Mouse (Mus musculus): ENCODE measurements around the gene Rapgef4. TPM values are rescaled to one million over a fixed set of nuclear protein-coding genes. Genes with fewer than 3 reads are reported as not detected.
A peak's percentile ranks its signal among the peaks of the same experiment; 100 is the strongest.

The Rapgef4 gene
- polyA plus RNA-seq, 1 experiment from 2014 or later: 12.5 TPM

DNA sequence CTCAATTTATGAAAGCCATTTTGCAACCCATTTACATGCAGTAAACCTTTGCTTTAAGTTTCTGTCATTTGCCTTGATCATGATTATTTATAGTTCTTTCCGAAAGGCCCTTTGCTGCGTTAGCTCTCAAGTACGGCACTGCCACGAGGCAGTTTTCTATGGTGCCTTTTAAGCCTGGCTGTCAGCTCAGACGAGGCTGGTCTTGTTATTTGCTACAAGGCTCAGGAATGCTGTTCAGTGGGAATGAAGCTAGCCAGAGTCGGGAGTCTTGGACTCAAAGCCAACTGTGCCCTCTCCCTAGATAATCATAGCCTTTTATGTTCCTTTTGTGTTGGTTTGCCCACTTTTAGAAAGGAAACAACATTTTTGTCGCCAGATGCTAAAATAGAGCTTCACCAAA is 240.7 kb downstream of the Rapgef4 start:
- no peak overlapping the region for H3K4me3 ChIP-seq (replicated peaks)
- no peaks in the 10 kb centered on the region for H3K9me3 ChIP-seq
- no peak overlapping the region for H3K9ac ChIP-seq (replicated peaks)
- H3K4me1 ChIP-seq (replicated peaks): no peaks in the 10 kb centered on the region
- 60% methylated on average over 7 of the region's 7 CpGs for WGBS
- no peak overlapping the region for H3K4me2 ChIP-seq (replicated peaks)
- no peak for ATAC-seq
- H3K27me3 ChIP-seq: no peaks in the 10 kb centered on the region
- H3K36me3 ChIP-seq: no peaks in the 10 kb centered on the region
- no peak overlapping the region for H3K27ac ChIP-seq

DNA sequence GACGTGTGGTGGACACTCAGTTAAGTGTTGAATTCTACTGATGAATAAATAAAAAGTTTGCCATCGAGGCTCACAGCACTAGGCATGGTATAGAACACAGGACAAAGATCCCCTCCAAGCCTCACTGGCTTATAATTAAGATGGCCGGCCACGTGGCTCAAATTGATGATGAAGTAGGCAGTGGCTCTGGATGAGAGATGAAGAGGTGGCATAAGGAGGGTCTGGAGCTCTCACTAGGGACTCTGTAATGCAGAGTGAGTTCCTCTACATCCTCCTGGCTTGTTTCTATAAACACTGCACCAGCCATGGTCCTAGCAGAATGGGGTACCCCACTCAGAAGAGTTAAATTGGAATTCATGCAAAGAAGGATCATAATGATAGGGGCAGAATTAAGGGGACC is 241.2 kb downstream of the Rapgef4 start:
- H3K4me2 ChIP-seq (replicated peaks): no peak overlapping the region
- H3K4me3 ChIP-seq (replicated peaks): no peak overlapping the region
- no peak for ATAC-seq
- H3K36me3 ChIP-seq: no peaks in the 10 kb centered on the region
- 87% methylated on average over 4 of the region's 4 CpGs for WGBS
- no peaks in the 10 kb centered on the region for H3K9me3 ChIP-seq
- H3K9ac ChIP-seq (replicated peaks): no peak overlapping the region
- no peak overlapping the region for H3K27ac ChIP-seq
- H3K27me3 ChIP-seq: no peaks in the 10 kb centered on the region
- no peaks in the 10 kb centered on the region for H3K4me1 ChIP-seq (replicated peaks)

DNA sequence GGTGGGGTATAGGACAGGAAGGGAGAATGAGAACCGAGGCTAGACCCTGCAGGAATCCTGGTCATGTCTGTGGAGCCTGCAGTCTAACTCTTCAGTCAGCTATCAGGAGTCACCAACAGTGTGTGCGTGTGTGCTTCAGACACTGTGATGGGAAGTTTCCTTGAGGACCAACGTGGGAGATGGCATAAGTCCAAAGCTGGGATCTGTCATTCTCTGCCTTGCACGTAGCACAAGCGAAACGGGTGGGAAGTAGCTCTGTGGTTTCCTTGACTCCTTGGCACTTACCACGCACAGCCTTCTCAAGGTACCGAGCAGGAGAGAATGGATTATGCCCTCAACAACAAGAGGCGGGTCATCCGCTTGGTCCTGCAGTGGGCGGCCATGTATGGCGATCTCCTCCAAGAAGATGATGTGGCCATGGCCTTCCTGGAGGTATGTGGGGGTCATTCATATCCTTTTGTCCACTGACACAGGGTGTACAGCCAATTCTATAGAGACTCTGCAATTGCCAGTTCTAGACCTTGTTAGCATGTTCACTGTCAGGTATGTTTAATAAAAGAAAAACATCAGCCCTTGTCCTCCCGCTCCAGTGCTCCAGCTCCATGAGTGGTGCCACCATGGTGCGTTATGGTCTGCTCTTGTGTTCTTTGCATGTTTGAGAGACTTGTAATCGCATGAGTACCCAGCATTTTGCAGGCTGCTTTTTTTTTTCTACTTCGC is 241.9 kb downstream of the Rapgef4 start:
- H3K9me3 ChIP-seq: no peaks in the 10 kb centered on the region
- WGBS: 90% methylated on average over 16 of the region's 16 CpGs
- no peak overlapping the region for H3K4me3 ChIP-seq (replicated peaks)
- no peaks in the 10 kb centered on the region for H3K27me3 ChIP-seq
- no peak overlapping the region for H3K9ac ChIP-seq (replicated peaks)
- H3K27ac ChIP-seq: no peak overlapping the region
- no peaks in the 10 kb centered on the region for H3K36me3 ChIP-seq
- H3K4me2 ChIP-seq (replicated peaks): no peak overlapping the region
- no peaks in the 10 kb centered on the region for H3K4me1 ChIP-seq (replicated peaks)
- ATAC-seq: no peak

DNA sequence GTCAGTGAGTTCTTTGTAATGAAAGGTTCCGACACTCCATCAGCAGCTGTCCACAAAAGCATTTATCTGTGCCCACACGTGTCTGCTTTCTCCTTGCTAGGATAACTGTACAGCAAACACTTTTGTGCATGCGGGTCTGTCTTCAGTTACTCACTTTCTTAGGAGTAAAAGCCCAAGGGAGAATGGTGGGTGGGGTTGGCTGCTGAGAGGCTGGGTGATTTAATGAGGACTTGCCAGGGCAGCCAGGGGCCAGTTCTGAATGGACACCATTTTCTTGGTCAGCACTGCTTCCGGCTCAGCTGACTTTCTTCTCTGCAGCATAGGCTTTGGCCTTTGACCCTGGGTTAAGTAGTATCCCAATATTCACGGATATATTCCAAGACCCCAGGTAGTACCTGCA is 242.4 kb downstream of the Rapgef4 start:
- no peak for ATAC-seq
- no peaks in the 10 kb centered on the region for H3K27me3 ChIP-seq
- H3K4me2 ChIP-seq (replicated peaks): no peak overlapping the region
- H3K9me3 ChIP-seq: no peaks in the 10 kb centered on the region
- no peaks in the 10 kb centered on the region for H3K36me3 ChIP-seq
- H3K27ac ChIP-seq: no peak overlapping the region
- no peak overlapping the region for H3K4me3 ChIP-seq (replicated peaks)
- H3K9ac ChIP-seq (replicated peaks): no peak overlapping the region
- H3K4me1 ChIP-seq (replicated peaks): no peaks in the 10 kb centered on the region
- 69% methylated on average over 5 of the region's 5 CpGs for WGBS

DNA sequence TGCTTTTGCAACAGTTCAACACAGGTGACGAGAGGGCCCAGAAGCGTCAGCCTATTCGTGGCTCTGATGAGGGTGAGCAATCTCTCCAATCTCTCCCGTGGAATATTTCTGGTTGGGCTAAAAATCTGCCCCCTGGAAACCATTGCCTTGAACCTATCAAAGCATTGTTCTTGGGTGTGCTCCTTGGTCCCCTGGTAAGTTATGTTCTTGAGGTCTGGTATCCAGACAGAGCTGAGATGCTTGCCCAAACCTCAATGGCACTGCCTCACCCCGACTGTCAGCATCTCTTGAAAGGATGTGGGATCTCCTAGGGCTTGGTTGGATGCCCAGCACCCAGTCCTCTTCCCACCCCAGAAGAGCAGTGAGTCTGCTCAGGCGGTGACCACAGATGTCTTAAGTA is 245.0 kb downstream of the Rapgef4 start:
- no peak overlapping the region for H3K4me2 ChIP-seq (replicated peaks)
- H3K36me3 ChIP-seq: no peaks in the 10 kb centered on the region
- no peaks in the 10 kb centered on the region for H3K27me3 ChIP-seq
- ATAC-seq: no peak
- no peaks in the 10 kb centered on the region for H3K9me3 ChIP-seq
- H3K9ac ChIP-seq (replicated peaks): no peak overlapping the region
- no peak overlapping the region for H3K4me3 ChIP-seq (replicated peaks)
- 87% methylated on average over 6 of the region's 6 CpGs for WGBS
- H3K4me1 ChIP-seq (replicated peaks): no peaks in the 10 kb centered on the region
- no peak overlapping the region for H3K27ac ChIP-seq

GRCm38 (mm10) chr2:72227416-72227815 is 246.4 kb downstream of the Rapgef4 start:
- H3K4me2 ChIP-seq (replicated peaks): no peak overlapping the region
- H3K9ac ChIP-seq (replicated peaks): no peak overlapping the region
- no peak for ATAC-seq
- no peaks in the 10 kb centered on the region for H3K36me3 ChIP-seq
- no peaks in the 10 kb centered on the region for H3K27me3 ChIP-seq
- no peak overlapping the region for H3K27ac ChIP-seq
- 94% methylated on average over 6 of the region's 6 CpGs for WGBS
- no peaks in the 10 kb centered on the region for H3K4me1 ChIP-seq (replicated peaks)
- H3K9me3 ChIP-seq: no peaks in the 10 kb centered on the region
- no peak overlapping the region for H3K4me3 ChIP-seq (replicated peaks)

DNA sequence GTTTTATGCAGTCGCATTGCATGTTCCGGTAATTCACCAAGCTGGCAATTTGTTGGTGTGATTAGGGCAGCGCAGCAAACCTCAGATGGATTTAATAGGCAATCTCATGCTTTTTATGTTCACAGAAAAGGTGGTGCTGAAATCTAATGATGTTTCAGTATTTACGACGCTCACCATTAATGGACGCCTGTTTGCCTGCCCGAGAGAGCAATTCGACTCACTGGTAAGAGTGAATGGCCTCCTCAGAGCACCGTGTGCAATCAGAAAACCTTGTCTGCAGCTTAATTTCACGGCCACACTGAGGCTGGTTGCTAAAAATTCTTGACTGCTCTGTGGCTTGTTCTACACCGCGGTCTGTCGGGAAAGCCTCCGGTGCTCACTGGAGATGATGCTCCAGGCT is 247.8 kb downstream of the Rapgef4 start:
- no peak for ATAC-seq
- Histone ChIP-seq H3K9me3 (no peaks in the 10 kb centered on the region), H3K4me1 (replicated peaks) (no peaks in the 10 kb centered on the region), H3K27me3 (peaks cover 6% of the 10 kb centered on the region; the same call in 1 of the 2 replicates), H3K27ac (peak overlapping the region; percentile 32; the same call in 1 of the 2 replicates), H3K9ac (replicated peaks) (no peak overlapping the region), H3K4me2 (replicated peaks) (no peak overlapping the region; the same call in 1 of the 2 replicates), H3K4me3 (replicated peaks) (no peak overlapping the region), H3K36me3 (no peaks in the 10 kb centered on the region)
- WGBS: 74% methylated on average over 14 of the region's 14 CpGs

DNA sequence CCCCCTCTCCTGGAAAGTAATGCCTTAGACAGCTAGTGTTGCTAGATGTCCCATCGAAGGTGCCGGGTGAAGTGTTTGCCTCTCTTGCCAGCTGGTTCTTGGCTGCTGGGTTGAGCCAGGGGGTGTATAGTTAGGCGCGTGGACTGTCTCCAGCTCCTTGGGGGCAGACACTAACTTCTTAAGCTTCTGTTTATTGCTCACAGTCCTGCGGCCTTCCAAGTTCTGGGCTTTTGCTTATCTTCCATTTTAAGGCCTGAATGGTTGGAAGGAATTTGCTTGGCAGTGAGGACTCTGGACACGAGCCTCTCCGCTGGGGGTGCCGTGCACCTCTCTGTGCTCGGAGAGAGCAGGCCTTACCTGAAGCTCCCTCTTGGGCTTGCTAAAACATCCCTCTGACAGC is 249.5 kb downstream of the Rapgef4 start:
- H3K9me3 ChIP-seq: no peaks in the 10 kb centered on the region
- H3K36me3 ChIP-seq: no peaks in the 10 kb centered on the region
- WGBS: 86% methylated on average over 9 of the region's 9 CpGs
- ATAC-seq: no peak
- H3K27me3 ChIP-seq: peaks cover 8% of the 10 kb centered on the region; the same call in 1 of the 2 replicates
- H3K27ac ChIP-seq: no peak overlapping the region
- no peak overlapping the region for H3K4me2 ChIP-seq (replicated peaks)
- H3K9ac ChIP-seq (replicated peaks): no peak overlapping the region
- H3K4me3 ChIP-seq (replicated peaks): no peak overlapping the region
- H3K4me1 ChIP-seq (replicated peaks): peaks cover 5% of the 10 kb centered on the region

GRCm38 (mm10) chr2:72234085-72234484 is 253.0 kb downstream of the Rapgef4 start:
- H3K36me3 ChIP-seq: no peaks in the 10 kb centered on the region
- H3K27ac ChIP-seq: no peak overlapping the region
- H3K4me1 ChIP-seq (replicated peaks): peaks cover 10% of the 10 kb centered on the region
- peaks cover 10% of the 10 kb centered on the region; the same call in 1 of the 2 replicates for H3K27me3 ChIP-seq
- no peak overlapping the region for H3K4me3 ChIP-seq (replicated peaks)
- WGBS: 89% methylated on average over 11 of the region's 11 CpGs
- no peak overlapping the region for H3K4me2 ChIP-seq (replicated peaks)
- no peaks in the 10 kb centered on the region for H3K9me3 ChIP-seq
- H3K9ac ChIP-seq (replicated peaks): no peak overlapping the region
- no peak for ATAC-seq

- H3K4me1 ChIP-seq (replicated peaks): peaks cover 10% of the 10 kb centered on the region
- peaks cover 10% of the 10 kb centered on the region; the same call in 1 of the 2 replicates for H3K27me3 ChIP-seq
- H3K4me2 ChIP-seq (replicated peaks): no peak overlapping the region
- H3K36me3 ChIP-seq: no peaks in the 10 kb centered on the region
- no peak overlapping the region for H3K4me3 ChIP-seq (replicated peaks)
- 0 out of 2 replicates have a peak, but pooled peaks have one; percentile 37 for ATAC-seq
- 0% methylated on average over 3 of the region's 3 CpGs for WGBS
- no peak overlapping the region for H3K9ac ChIP-seq (replicated peaks)
- no peaks in the 10 kb centered on the region for H3K9me3 ChIP-seq
- H3K27ac ChIP-seq: 0 out of 2 replicates have a peak overlapping the region, but pooled peaks have one; percentile 35
These were observed 253.9 kb downstream of the Rapgef4 start for GRCm38 (mm10) chr2:72234943-72235342.

GRCm38 (mm10) chr2:72235361-72235901 is 254.4 kb downstream of the Rapgef4 start:
- Histone ChIP-seq H3K4me3 (replicated peaks) (no peak overlapping the region), H3K27ac (peak overlapping the region; percentile 35), H3K27me3 (peaks cover 10% of the 10 kb centered on the region; the same call in 1 of the 2 replicates), H3K4me2 (replicated peaks) (no peak overlapping the region), H3K36me3 (no peaks in the 10 kb centered on the region), H3K4me1 (replicated peaks) (peaks cover 10% of the 10 kb centered on the region), H3K9ac (replicated peaks) (peak overlapping the region; percentile 25; the same call in 1 of the 2 replicates), H3K9me3 (no peaks in the 10 kb centered on the region)
- 0 out of 2 replicates have a peak, but pooled peaks have one; percentile 14 for ATAC-seq
- WGBS: 44% methylated on average over 12 of the region's 12 CpGs

DNA sequence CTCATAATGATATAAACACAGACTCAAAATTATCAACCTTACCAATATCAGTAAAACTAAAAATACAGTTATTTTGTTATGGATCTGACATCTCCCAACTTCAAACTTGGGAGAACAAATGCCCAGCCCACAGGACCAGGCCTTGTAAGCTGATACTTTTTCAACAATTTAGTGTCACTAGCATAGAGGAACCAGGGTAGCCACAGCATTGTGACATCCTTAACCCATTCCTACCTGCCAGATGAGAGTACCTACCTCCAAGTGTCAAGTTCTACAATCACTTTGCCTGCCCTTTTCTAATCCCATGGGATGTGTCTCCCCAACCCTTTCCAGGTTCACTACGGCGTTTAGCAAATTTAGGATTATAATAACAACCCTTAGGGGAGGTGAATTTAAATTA is 257.4 kb downstream of the Rapgef4 start:
- Histone ChIP-seq H3K4me3 (replicated peaks) (no peak overlapping the region), H3K36me3 (no peaks in the 10 kb centered on the region), H3K4me2 (replicated peaks) (no peak overlapping the region), H3K9me3 (no peaks in the 10 kb centered on the region), H3K4me1 (replicated peaks) (peaks cover 23% of the 10 kb centered on the region), H3K27ac (no peak overlapping the region), H3K9ac (replicated peaks) (no peak overlapping the region), H3K27me3 (peaks cover 8% of the 10 kb centered on the region; the same call in 1 of the 2 replicates)
- WGBS: 84% methylated on average over 2 of the region's 2 CpGs
- no peak for ATAC-seq
